Mouse (Mus musculus): Measurements from ENCODE around the gene Egln2. TPM values are rescaled to one million over a fixed set of nuclear protein-coding genes. Genes with fewer than 3 reads are reported as not detected.

Egln2 gene
- total and polyA plus RNA-seq, 2 experiments from 2014 or later, result 42.8 to 71.5 TPM

DNA sequence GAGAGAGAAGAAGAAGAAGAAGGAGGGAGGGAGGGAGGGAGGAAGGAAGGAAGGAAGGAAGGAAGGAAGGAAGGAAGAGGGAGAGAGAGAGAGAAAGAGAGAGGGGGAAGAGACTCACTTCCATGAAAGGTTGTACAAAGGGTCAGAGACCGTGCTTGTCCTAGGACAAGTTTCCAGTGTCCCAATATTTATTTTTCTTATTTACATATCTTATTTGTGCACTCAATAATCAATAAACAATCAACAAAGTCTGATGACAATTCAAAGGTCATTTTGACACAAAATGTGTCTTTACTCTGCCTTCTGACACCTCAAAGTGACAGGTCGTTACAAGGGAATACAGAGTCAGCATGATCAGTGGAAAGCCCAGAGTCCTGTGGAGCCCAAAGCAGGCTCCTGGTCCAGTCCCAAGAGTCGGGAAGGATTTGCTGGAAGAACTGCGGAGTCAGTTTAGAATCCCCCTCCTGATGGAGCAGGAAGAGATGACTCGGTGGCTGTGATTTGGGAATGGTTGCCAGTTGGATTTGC lies 42.2 kb downstream of the Egln2 start:
- DNase-seq (ENCODE audit: low spot score) (no peak), ATAC-seq (ENCODE audit: insufficient read depth, low read depth) (no peak)
- TF ChIP-seq EP300 (IDR thresholded peaks at IDR 0.05; ENCODE audit: low read depth) (no peak), CTCF (IDR thresholded peaks at IDR 0.05; ENCODE audit: low read depth) (no peak)
- Histone ChIP-seq H3K4me2 (ENCODE audit: low read depth, low read length) (no peak overlapping the region), H3K4me1 (ENCODE audit: control insufficient read depth, insufficient read depth) (no peaks in the 10 kb centered on the region), H3K9ac (replicated peaks; ENCODE audit: low read depth, low read length) (no peak overlapping the region), H3K27me3 (ENCODE audit: control insufficient read depth, insufficient read depth, low read length) (no peaks in the 10 kb centered on the region), H3K4me3 (ENCODE audit: low read depth, low read length) (no peak overlapping the region), H3K36me3 (replicated peaks; ENCODE audit: control insufficient read depth, insufficient read depth, low read length) (no peaks in the 10 kb centered on the region), H3K9me3 (replicated peaks; ENCODE audit: control insufficient read depth, low read length) (no peaks in the 10 kb centered on the region), H3K27ac (ENCODE audit: low read depth) (no peak overlapping the region)
- 62% methylated on average over 5 of the region's 5 CpGs for WGBS

DNA sequence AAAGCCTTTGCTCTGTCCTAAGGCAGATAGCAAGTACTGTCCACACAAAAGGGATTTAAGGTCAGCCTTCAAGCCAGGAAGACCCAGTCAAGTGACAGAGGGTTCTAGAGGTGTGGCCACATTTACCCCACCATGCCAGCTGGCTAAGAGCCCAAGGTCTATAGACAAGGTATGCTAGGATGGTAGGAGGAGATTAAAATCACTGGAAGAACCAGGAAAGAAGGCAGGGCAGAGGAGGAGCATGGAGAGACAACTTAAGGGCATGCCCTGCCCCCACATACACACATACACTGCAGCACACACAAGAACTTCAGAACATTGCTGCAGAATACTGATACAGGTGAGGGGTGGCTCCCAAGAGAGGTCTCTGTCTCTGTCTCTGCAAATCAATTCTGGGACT lies 46.9 kb downstream of the Egln2 start, which contains the start of gene Cyp2f2:
TSS of gene Cyp2f2 (plus strand) at position 234 of the 400 bp plus-strand sequence.
- no peak for TF ChIP-seq CTCF (IDR thresholded peaks at IDR 0.05; ENCODE audit: low read depth)
- no peak for TF ChIP-seq EP300 (IDR thresholded peaks at IDR 0.05; ENCODE audit: low read depth)
- no peak for DNase-seq (ENCODE audit: low spot score)
- ATAC-seq (ENCODE audit: insufficient read depth, low read depth), result no peak
- H3K9ac ChIP-seq (replicated peaks; ENCODE audit: low read depth, low read length), result no peak within 1 kb of the TSS
- H3K4me2 ChIP-seq (ENCODE audit: low read depth, low read length), result no peak within 1 kb of the TSS
- no peak within 1 kb of the TSS for H3K27ac ChIP-seq (ENCODE audit: low read depth)
- no peaks in the 10 kb centered on the region for H3K9me3 ChIP-seq (replicated peaks; ENCODE audit: control insufficient read depth, low read length)
- H3K4me3 ChIP-seq (ENCODE audit: low read depth, low read length), result no peak within 1 kb of the TSS
- no peaks in the 10 kb centered on the region for H3K27me3 ChIP-seq (ENCODE audit: control insufficient read depth, insufficient read depth, low read length)
- H3K4me1 ChIP-seq (ENCODE audit: control insufficient read depth, insufficient read depth), result no peaks in the 10 kb centered on the region
- no peaks in the 10 kb centered on the region for H3K36me3 ChIP-seq (replicated peaks; ENCODE audit: control insufficient read depth, insufficient read depth, low read length)

DNA sequence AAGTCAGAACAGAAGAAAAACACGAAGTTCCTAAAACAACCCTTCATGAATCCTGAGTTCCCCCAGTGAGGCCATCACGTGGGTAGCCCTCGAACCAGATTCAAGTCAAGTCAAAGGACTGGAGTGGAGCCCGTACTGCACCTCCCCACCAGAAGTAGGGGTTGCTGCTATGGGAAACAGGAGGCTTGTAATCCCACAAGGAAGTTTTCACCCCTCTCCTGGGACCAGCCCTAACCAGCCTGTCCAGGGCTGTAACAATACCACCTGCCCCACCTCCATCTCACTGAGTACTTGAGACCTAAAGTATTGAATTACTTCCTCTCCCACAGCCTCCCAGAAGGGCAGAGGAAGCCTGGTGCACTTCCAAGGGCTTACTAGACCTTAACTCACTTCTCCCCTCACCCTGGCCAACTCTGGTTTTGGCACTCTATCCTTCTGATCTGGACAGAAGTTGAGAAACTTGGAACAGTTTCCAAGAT lies 48.5 kb downstream of the Egln2 start:
- Histone ChIP-seq H3K4me3 (ENCODE audit: low read depth, low read length) (no peak overlapping the region), H3K27me3 (ENCODE audit: control insufficient read depth, insufficient read depth, low read length) (no peaks in the 10 kb centered on the region), H3K9me3 (replicated peaks; ENCODE audit: control insufficient read depth, low read length) (no peaks in the 10 kb centered on the region), H3K9ac (replicated peaks; ENCODE audit: low read depth, low read length) (no peak overlapping the region), H3K4me2 (ENCODE audit: low read depth, low read length) (no peak overlapping the region), H3K27ac (ENCODE audit: low read depth) (no peak overlapping the region), H3K36me3 (replicated peaks; ENCODE audit: control insufficient read depth, insufficient read depth, low read length) (no peaks in the 10 kb centered on the region), H3K4me1 (ENCODE audit: control insufficient read depth, insufficient read depth) (no peaks in the 10 kb centered on the region)
- DNase-seq (ENCODE audit: low spot score) (no peak), ATAC-seq (ENCODE audit: insufficient read depth, low read depth) (no peak)
- TF ChIP-seq CTCF (IDR thresholded peaks at IDR 0.05; ENCODE audit: low read depth), result no peak
- TF ChIP-seq EP300 (IDR thresholded peaks at IDR 0.05; ENCODE audit: low read depth), result no peak
- 51% methylated on average over 4 of the region's 4 CpGs for WGBS

DNA sequence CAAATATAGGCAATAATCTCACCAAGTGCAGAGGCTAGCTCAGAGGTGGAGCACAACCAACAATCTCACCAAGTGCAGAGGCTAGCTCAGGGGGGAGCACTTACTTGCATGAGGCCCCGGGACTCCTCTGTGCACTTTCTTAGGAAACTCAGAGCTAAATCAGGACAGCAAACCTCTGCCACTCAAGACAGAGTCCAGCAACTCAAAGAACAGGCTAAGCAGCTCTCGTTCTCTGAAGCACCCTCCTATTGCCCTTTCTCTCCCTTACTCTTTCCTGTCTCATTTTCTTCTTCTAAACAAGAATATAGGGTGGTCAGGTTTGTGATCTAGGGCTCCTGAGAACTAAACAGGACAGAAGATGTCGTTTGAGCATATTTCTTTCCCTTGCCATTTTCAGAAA lies 54.6 kb downstream of the Egln2 start:
- H3K27ac ChIP-seq (ENCODE audit: low read depth), result no peak overlapping the region
- WGBS, result 64% methylated on average over 3 of the region's 3 CpGs
- TF ChIP-seq CTCF (IDR thresholded peaks at IDR 0.05; ENCODE audit: low read depth) (no peak), EP300 (IDR thresholded peaks at IDR 0.05; ENCODE audit: low read depth) (no peak)
- ATAC-seq (ENCODE audit: insufficient read depth, low read depth) (no peak), DNase-seq (ENCODE audit: low spot score) (no peak)
- H3K4me2 ChIP-seq (ENCODE audit: low read depth, low read length), result no peak overlapping the region
- H3K36me3 ChIP-seq (replicated peaks; ENCODE audit: control insufficient read depth, insufficient read depth, low read length), result no peaks in the 10 kb centered on the region
- H3K4me1 ChIP-seq (ENCODE audit: control insufficient read depth, insufficient read depth), result no peaks in the 10 kb centered on the region
- no peak overlapping the region for H3K4me3 ChIP-seq (ENCODE audit: low read depth, low read length)
- H3K9ac ChIP-seq (replicated peaks; ENCODE audit: low read depth, low read length), result no peak overlapping the region
- no peaks in the 10 kb centered on the region for H3K27me3 ChIP-seq (ENCODE audit: control insufficient read depth, insufficient read depth, low read length)
- H3K9me3 ChIP-seq (replicated peaks; ENCODE audit: control insufficient read depth, low read length), result 0 out of 2 replicates have a peak, but pooled peaks cover 3% of the 10 kb centered on the region

DNA sequence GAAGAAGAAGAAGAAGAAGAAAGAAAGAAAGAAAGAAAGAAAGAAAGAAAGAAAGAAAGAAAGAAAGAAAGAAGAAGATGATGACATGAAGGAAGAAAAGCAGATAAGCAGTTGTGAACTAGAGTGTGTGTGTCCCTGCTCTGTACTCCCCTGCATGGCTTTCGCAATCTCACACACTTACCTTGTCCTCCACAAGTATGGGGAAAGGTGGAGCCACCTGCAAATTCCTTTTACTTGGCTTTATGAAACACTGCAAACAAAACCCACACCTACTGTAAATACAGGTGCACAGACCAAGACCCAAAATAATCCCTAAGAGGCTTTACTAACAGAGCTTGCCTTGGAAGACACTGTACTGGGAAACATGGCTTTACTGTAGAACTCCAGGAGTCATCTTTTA lies 55.6 kb downstream of the Egln2 start:
- no peak for ATAC-seq (ENCODE audit: insufficient read depth, low read depth)
- no peaks in the 10 kb centered on the region for H3K36me3 ChIP-seq (replicated peaks; ENCODE audit: control insufficient read depth, insufficient read depth, low read length)
- DNase-seq (ENCODE audit: low spot score), result no peak
- H3K4me1 ChIP-seq (ENCODE audit: control insufficient read depth, insufficient read depth), result no peaks in the 10 kb centered on the region
- no peaks in the 10 kb centered on the region for H3K27me3 ChIP-seq (ENCODE audit: control insufficient read depth, insufficient read depth, low read length)
- H3K4me3 ChIP-seq (ENCODE audit: low read depth, low read length), result no peak overlapping the region
- H3K4me2 ChIP-seq (ENCODE audit: low read depth, low read length), result no peak overlapping the region
- H3K27ac ChIP-seq (ENCODE audit: low read depth), result no peak overlapping the region
- no peak overlapping the region for H3K9ac ChIP-seq (replicated peaks; ENCODE audit: low read depth, low read length)
- TF ChIP-seq EP300 (IDR thresholded peaks at IDR 0.05; ENCODE audit: low read depth) (no peak), CTCF (IDR thresholded peaks at IDR 0.05; ENCODE audit: low read depth) (no peak)
- 72% methylated on average over 1 of the region's 1 CpGs for WGBS
- H3K9me3 ChIP-seq (replicated peaks; ENCODE audit: control insufficient read depth, low read length), result 0 out of 2 replicates have a peak, but pooled peaks cover 3% of the 10 kb centered on the region

DNA sequence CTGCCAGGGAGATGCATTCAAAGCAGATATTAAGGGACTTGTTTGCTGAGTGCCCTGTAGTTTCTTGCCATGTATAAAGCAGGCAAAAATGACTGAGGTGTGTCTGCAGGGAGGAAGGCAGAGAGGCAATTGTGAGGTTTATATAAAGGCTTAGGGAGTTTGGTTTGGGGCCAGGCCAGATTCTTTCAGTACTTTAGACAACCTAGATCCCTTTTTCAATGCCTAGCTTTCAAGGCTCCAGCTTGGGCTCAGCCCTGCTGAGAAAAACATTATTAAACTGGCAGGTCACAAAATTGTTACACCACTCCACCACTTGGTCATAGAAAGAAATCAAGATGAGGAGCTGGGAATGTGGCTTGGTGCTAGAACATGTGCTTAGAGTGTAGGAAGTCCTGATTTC lies 56.3 kb downstream of the Egln2 start:
- ATAC-seq (ENCODE audit: insufficient read depth, low read depth) (no peak), DNase-seq (ENCODE audit: low spot score) (no peak)
- no peak overlapping the region for H3K4me2 ChIP-seq (ENCODE audit: low read depth, low read length)
- 0 out of 2 replicates have a peak, but pooled peaks cover 3% of the 10 kb centered on the region for H3K9me3 ChIP-seq (replicated peaks; ENCODE audit: control insufficient read depth, low read length)
- H3K4me1 ChIP-seq (ENCODE audit: control insufficient read depth, insufficient read depth), result no peaks in the 10 kb centered on the region
- TF ChIP-seq CTCF (IDR thresholded peaks at IDR 0.05; ENCODE audit: low read depth) (no peak), EP300 (IDR thresholded peaks at IDR 0.05; ENCODE audit: low read depth) (no peak)
- H3K9ac ChIP-seq (replicated peaks; ENCODE audit: low read depth, low read length), result no peak overlapping the region
- no peak overlapping the region for H3K27ac ChIP-seq (ENCODE audit: low read depth)
- no peaks in the 10 kb centered on the region for H3K36me3 ChIP-seq (replicated peaks; ENCODE audit: control insufficient read depth, insufficient read depth, low read length)
- H3K27me3 ChIP-seq (ENCODE audit: control insufficient read depth, insufficient read depth, low read length), result no peaks in the 10 kb centered on the region
- no peak overlapping the region for H3K4me3 ChIP-seq (ENCODE audit: low read depth, low read length)

MicroRNAs encoded within 50 kb of the gene (microRNA counts, 519-probe panel; counts per million panel counts)
- microRNA mmu-miR-1191, result not detected

Small RNA genes within 50 kb of the gene (microRNA-seq; reads per million reads assigned to microRNA genes)
- gene Mir1191 (not detected), gene Mir3101 (0.54 reads per million)

Other genes with a start within 250 kb of the Egln2 start
- not detected in 2 replicates for gene Cyp2a22, start 227.4 kb downstream of the Egln2 start, total RNA-seq (2014; rRNA removed; ENCODE audit: low replicate concordance)
- not detected in 2 replicates for gene Cyp2a22, start 227.4 kb downstream of the Egln2 start, polyA plus RNA-seq (2015; fragmentation: Nextera tagmentation; extraction: Ambion mirVana)
- not detected in 2 replicates for gene Cyp2a12, start 137.7 kb downstream of the Egln2 start, total RNA-seq (2014; rRNA removed; ENCODE audit: low replicate concordance)
- gene Cyp2a12, start 137.7 kb downstream of the Egln2 start, polyA plus RNA-seq (2015; fragmentation: Nextera tagmentation; extraction: Ambion mirVana), result not detected in 2 replicates
- 5.4 TPM in 1 of 2 replicates, not detected in the other for gene Cyp2f2, start 46.9 kb downstream of the Egln2 start, total RNA-seq (2014; rRNA removed; ENCODE audit: low replicate concordance)
- 0.05 and 14.2 TPM in 2 replicates for gene Cyp2f2, start 46.9 kb downstream of the Egln2 start, polyA plus RNA-seq (2015; fragmentation: Nextera tagmentation; extraction: Ambion mirVana)
- not detected in 2 replicates for gene Cyp2t4, start 13.1 kb downstream of the Egln2 start, total RNA-seq (2014; rRNA removed; ENCODE audit: low replicate concordance)
- not detected in 2 replicates for gene Cyp2t4, start 13.1 kb downstream of the Egln2 start, polyA plus RNA-seq (2015; fragmentation: Nextera tagmentation; extraction: Ambion mirVana)
- 42.5 and 74.2 TPM in 2 replicates for gene Rab4b, start 12.1 kb upstream of the Egln2 start, total RNA-seq (2014; rRNA removed; ENCODE audit: low replicate concordance)
- 44.4 and 45.9 TPM in 2 replicates for gene Rab4b, start 12.1 kb upstream of the Egln2 start, polyA plus RNA-seq (2015; fragmentation: Nextera tagmentation; extraction: Ambion mirVana)
- gene Gm21983, start 14.3 kb upstream of the Egln2 start, total RNA-seq (2014; rRNA removed; ENCODE audit: low replicate concordance), result not detected in 2 replicates
- gene Gm21983, start 14.3 kb upstream of the Egln2 start, polyA plus RNA-seq (2015; fragmentation: Nextera tagmentation; extraction: Ambion mirVana), result 0.15 TPM in 1 of 2 replicates, not detected in the other
- gene Mia, start 14.4 kb upstream of the Egln2 start, total RNA-seq (2014; rRNA removed; ENCODE audit: low replicate concordance), result not detected in 2 replicates
- gene Mia, start 14.4 kb upstream of the Egln2 start, polyA plus RNA-seq (2015; fragmentation: Nextera tagmentation; extraction: Ambion mirVana), result 0.25 and 0.38 TPM in 2 replicates
- 1.8 and 4.8 TPM in 2 replicates for gene BC024978, start 29.0 kb upstream of the Egln2 start, total RNA-seq (2014; rRNA removed; ENCODE audit: low replicate concordance)
- 2.0 and 2.1 TPM in 2 replicates for gene BC024978, start 29.0 kb upstream of the Egln2 start, polyA plus RNA-seq (2015; fragmentation: Nextera tagmentation; extraction: Ambion mirVana)
- gene Snrpa, start 29.5 kb upstream of the Egln2 start, total RNA-seq (2014; rRNA removed; ENCODE audit: low replicate concordance), result 78.2 and 79.4 TPM in 2 replicates
- 60.5 and 69.3 TPM in 2 replicates for gene Snrpa, start 29.5 kb upstream of the Egln2 start, polyA plus RNA-seq (2015; fragmentation: Nextera tagmentation; extraction: Ambion mirVana)
- 5.8 and 14.7 TPM in 2 replicates for gene Itpkc, start 61.9 kb upstream of the Egln2 start, total RNA-seq (2014; rRNA removed; ENCODE audit: low replicate concordance)
- 1.2 and 1.3 TPM in 2 replicates for gene Itpkc, start 61.9 kb upstream of the Egln2 start, polyA plus RNA-seq (2015; fragmentation: Nextera tagmentation; extraction: Ambion mirVana)
- gene Coq8b, start 66.2 kb upstream of the Egln2 start, total RNA-seq (2014; rRNA removed; ENCODE audit: low replicate concordance), result 5.8 and 7.2 TPM in 2 replicates
- gene Coq8b, start 66.2 kb upstream of the Egln2 start, polyA plus RNA-seq (2015; fragmentation: Nextera tagmentation; extraction: Ambion mirVana), result 10.1 and 11.0 TPM in 2 replicates
- gene Numbl, start 91.6 kb upstream of the Egln2 start, total RNA-seq (2014; rRNA removed; ENCODE audit: low replicate concordance), result 15.9 and 23.5 TPM in 2 replicates
- gene Numbl, start 91.6 kb upstream of the Egln2 start, polyA plus RNA-seq (2015; fragmentation: Nextera tagmentation; extraction: Ambion mirVana), result 5.6 and 6.2 TPM in 2 replicates
- 150 TPM in 2 replicates for gene Ltbp4, start 170.9 kb upstream of the Egln2 start, total RNA-seq (2014; rRNA removed; ENCODE audit: low replicate concordance)
- 56.9 and 61.7 TPM in 2 replicates for gene Ltbp4, start 170.9 kb upstream of the Egln2 start, polyA plus RNA-seq (2015; fragmentation: Nextera tagmentation; extraction: Ambion mirVana)
- gene Shkbp1, start 189.2 kb upstream of the Egln2 start, total RNA-seq (2014; rRNA removed; ENCODE audit: low replicate concordance), result 16.7 and 21.0 TPM in 2 replicates
- gene Shkbp1, start 189.2 kb upstream of the Egln2 start, polyA plus RNA-seq (2015; fragmentation: Nextera tagmentation; extraction: Ambion mirVana), result 14.2 and 18.3 TPM in 2 replicates
- 2.0 TPM in 1 of 2 replicates, not detected in the other for gene Gm20479, start 190.6 kb upstream of the Egln2 start, total RNA-seq (2014; rRNA removed; ENCODE audit: low replicate concordance)
- gene Gm20479, start 190.6 kb upstream of the Egln2 start, polyA plus RNA-seq (2015; fragmentation: Nextera tagmentation; extraction: Ambion mirVana), result 0.46 TPM in 1 of 2 replicates, not detected in the other